Mouse (Mus musculus): ENCODE data around the gene Glra1.

Glra1 gene

DNA sequence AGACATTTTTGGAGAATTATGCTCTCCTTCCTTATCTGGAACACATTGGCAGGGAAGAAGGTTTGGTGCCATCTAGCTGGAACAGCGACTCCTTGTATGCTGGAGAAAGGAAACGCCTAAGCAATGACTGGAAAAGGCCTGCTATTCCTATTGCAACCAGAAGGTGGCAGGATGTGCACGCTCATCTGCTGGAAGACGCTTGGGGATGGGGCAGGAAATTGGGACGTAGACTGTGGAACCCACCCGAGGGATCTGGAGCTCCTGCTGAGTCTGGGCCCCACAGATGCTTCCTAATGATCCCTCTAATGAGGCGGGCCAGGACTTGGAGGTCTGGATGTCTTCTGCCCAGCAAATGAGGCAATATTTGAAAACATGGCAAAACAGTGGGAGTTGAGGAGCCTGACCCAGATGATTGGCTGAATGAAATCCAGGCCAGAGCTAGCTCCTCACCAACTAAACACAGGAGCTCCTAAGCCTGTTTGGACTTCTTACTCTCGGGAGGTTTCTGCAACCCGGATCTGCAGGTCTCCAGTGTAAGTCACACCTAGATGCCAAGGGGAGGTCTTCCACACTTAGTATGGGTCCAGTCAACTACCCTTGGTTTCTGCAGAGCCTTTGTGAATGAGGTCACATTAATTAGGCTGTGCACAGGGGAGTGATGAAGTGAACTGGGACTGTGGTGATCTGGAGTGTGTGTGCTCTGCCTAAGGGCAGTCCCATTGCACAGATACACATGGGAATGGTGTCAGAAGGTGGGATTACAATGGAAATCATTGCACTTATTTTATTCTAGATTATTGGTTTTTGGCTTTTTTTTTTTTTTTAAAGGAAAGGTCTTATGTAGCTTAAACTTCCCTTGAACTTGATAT, 89.0 kb downstream of the Glra1 start:
- DNase-seq (ENCODE audit: low spot score), result no peak

DNA sequence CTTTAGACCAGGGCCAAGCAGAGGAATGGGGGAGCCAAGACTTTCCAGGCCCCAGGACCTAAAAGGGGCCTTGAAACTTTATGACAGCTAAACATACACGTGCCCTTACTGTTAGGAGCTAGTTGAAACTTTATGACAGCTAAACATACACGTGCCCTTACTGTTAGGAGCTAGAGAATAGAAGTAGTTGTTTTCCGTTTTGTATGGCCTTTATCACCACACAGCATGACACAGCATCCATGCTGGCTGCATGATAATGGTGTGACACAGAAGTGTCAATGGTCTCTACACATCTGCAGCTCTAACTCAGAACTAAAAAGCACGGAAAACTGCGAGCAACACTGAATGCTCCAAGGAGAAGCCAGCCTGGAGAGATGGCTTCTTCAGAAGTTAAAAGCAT, 90.3 kb downstream of the Glra1 start:
- no peak for DNase-seq (ENCODE audit: low spot score)

DNA sequence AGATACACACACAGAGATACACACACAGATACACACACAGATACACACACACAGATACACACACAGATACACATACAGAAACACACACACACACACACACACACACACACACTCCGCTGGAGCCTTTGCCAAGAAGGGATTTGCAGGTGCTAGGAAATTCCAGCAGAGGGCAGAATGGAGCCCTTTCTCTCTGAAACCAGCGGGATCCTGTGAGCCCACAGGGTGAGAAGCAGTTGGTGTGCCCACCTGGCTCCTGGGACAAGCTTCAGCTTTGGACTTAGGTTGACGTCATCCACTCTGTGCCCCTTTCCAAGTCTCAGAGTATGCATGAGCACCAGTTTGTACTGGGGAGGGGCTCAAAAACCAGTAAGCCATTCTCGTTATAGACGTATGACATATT, 96.6 kb downstream of the Glra1 start:
- no peak for DNase-seq (ENCODE audit: low spot score)

DNA sequence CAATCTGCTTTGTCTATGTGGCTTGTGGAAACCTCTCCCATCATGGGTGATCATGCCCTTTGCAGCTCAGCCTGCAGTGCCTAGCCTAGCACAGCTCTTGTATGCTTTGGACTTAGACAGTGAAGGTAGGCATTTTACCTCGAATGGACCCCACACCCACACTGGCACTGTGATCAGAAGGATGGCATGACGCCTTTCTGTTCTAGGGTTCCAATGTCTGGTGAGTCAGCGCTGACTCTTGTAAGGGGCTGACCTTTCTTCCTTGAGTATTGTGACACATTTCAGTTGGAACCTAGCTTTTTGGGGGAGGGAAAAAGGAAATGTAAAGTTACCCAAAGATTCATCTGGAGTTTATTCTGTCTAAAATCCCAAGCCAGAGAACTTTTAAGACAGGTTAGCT, 102.5 kb downstream of the Glra1 start:
- DNase-seq (ENCODE audit: low spot score), result no peak

DNA sequence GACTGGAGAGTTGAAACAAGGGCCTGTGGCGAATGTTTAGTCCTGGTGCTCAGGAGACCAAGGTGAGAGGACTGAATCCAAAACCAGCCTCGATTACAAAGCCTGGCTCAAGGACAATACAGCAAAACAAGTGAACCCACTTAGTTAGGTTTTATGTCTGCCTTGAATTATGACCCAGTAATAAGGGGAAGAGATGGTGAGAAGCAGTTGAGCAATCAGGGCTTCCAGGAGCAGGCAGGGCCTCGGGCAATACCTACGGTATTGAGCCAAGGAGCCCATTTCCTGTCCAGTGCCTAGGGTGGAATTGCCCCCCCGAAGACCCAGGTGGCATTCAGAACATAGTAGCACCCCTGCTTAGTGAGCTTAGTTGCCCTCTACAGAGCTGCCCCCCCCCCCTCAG, 105.1 kb downstream of the Glra1 start:
- DNase-seq (ENCODE audit: low spot score), result no peak

DNA sequence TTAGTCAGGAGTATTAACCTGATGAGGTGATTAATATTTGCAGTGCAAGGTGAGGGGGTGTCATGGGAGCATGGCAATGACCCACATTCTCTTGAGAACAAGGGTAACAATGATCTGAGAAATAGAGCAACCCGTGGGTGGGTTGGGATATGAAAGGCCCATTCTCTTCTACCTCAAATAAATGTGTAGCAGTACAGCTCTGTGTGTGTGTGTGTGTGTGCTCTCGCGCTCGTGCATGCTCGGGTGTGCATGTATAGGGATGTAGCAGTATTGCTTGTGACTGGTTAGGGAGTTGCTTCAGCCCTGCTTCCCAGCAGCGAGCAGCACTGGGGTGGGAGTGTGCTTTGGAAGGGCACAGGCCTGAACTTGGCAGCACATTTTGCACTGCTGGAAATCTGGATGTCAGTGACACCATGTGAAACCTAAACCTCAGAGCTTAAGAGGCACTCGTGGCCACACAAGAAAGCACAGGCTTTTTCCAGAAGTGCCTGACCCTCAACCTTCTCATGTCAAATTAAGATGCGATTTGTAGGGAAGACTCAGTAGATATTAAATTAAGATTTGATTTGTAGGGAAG, 106.0 kb downstream of the Glra1 start:
- DNase-seq (ENCODE audit: low spot score), result no peak

GRCm38 (mm10) chr11:55497885-55498284, 110.1 kb downstream of the Glra1 start:
- DNase-seq (ENCODE audit: low spot score), result no peak

GRCm38 (mm10) chr11:55496158-55496557, 111.8 kb downstream of the Glra1 start:
- DNase-seq (ENCODE audit: low spot score), result no peak

GRCm38 (mm10) chr11:55485443-55485842, 122.6 kb downstream of the Glra1 start:
- DNase-seq (ENCODE audit: low spot score), result no peak

DNA sequence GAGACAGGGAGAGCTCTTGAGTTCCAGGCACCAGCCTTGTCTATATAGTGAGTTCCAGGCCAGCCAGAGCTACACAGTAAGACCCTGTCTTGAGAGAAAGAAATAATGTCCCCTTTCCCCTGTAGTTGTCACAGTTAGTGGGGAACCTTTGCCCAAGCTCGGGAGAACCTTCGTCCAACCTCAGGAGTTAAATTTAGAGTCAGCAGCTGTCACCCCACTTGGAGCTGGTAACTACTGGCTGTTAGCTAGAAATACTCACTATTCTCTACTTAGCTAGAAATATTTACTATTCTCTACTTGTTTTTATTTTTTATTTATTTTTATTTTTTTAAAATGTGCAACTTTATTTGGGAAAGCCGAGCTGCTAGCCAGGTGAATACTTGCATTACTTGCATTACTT, 134.8 kb downstream of the Glra1 start:
- no peak for DNase-seq (ENCODE audit: low spot score)

GRCm38 (mm10) chr11:55471467-55471866, 136.5 kb downstream of the Glra1 start:
- no peak for DNase-seq (ENCODE audit: low spot score)

- DNase-seq (ENCODE audit: low spot score), result no peak
Observed at GRCm38 (mm10) chr11:55470761-55471160, 137.2 kb downstream of the Glra1 start.

DNA sequence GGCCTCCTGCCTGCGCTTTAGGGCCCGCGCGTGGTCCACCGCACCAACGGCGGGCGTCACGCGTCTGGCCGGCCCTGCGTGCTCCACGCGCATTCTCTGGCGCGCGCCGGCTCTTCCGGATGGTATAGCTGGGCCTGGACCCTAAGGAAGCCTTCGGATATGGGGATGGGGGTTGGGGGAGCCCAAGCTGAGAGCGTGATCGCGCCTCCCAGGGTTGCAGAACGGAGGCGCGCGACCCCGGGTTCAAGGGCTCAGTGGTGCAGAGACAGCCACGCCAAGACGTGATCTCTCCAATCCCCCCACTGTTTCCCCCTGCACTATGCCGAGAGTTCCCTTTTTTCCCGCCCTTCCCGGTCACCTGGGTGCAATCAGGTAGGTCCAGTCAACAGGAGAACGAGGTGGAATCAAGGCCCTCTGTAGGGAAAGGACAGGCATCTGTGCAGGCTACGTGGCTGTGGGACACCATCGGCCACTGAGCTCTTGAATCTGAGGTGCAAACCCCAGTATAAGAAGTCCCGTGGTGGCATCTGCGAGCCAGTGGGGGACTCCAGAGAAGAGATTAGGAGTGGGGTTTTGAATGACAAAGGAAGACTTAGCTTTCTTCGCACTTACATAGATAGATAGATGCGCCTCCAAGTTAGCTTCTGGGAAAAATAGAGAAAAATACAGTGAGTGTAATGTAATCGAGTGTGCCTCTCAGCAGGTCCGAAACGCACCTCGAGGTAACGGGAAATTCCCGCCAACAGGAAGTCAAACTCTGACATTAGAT, 137.9 kb downstream of the Glra1 start:
- no peak for DNase-seq (ENCODE audit: low spot score)

DNA sequence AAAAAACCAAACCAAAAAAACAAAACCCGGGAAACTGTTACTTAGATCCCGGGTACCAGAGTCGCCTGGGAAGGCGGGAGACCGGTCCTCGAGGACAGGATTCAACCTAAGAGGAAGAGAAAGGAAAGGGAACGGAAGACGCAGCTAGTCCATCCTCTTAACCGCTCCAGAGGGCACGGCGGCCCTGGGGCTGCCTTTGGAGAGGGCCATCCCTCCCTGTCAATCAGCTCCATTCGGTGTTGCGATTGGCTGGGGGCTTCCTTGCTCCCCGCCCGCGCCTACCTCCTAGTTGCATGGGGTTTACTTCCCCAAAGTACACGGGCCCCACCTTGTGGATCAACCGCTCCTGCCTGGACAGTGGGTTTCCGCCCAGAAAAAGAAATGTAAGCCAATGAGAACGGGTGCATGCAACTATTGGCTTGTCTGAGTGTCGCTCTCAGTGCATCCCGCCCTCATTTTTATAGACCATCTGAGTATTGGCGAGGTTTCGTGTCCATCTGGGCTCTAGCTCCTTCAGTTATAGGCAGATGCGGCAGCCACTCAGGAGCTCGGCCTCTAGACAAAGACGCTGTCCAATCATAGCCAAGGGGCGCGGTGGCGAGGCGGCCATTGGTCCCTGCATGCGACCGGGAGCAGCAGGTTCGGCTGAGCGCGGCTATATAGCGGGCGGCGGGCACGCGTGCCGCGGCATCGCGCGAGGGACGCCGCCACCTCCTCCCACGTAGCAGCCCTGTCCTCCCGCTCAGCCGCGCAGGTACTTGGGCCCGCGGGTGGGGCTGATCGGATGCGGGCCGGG, 138.8 kb downstream of the Glra1 start, which contains the start of gene G3bp1:
Gene G3bp1 (plus strand): TSS at position 638 of the 796 bp plus-strand sequence.
- peak; percentile 97 for DNase-seq (ENCODE audit: low spot score)

DNA sequence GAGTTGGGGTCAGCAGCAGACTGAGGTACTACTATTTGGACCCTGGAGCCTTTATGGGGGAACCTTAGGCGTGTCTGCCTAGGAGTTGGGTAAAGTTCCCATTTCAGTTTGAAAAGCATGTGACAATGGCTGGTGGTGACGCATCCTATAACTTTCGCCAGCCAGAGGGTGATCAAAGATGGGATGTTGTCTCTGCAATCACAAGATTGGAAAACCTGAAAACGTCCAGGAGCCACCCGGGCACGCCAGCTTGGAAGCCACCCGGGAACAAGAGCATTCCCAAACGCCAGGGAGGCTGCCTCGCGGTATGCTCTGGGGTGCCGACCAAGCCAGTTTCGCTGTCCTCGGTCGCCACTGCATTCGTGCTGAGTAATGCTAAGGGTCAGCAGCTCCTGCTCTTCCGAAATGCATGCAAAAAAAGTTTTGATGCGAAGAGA, 139.4 kb downstream of the Glra1 start:
- no peak for DNase-seq (ENCODE audit: low spot score)

DNA sequence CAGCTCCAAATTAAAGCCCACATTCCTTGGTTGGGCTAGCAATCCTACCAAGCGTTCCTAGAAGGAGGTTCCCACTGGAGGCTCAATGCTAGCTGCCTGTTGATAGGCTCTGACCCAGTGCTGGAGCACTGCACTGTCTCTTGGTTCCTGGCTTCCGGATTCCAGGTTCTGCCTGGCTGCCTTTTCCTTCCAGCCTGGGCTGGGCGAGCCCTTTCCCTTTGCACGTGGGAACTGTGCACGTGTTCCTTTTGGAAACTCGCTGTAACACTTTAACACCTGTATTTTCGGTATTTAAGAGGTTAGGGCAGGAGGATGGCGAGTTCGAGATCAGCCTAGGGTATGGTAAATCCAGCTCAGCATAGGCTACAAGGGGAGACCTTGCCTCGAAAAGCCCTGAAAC, 140.0 kb downstream of the Glra1 start:
- DNase-seq (ENCODE audit: low spot score), result no peak

GRCm38 (mm10) chr11:55465177-55465576, 142.8 kb downstream of the Glra1 start:
- no peak for DNase-seq (ENCODE audit: low spot score)

- no peak for DNase-seq (ENCODE audit: low spot score)
Observed at GRCm38 (mm10) chr11:55464707-55465106, 143.3 kb downstream of the Glra1 start.

All from urinary bladder, postnatal 10 days (tissue).